Mouse (Mus musculus) layer of hippocampus, postnatal 14 days (tissue): ENCODE measurements around the gene Bag3. TPM values are rescaled to one million over a fixed set of nuclear protein-coding genes. Genes with fewer than 3 reads are reported as not detected.

Experiments
- microRNA-seq, 2 experiments: library from miRNA; unstranded; fragments of <30 nt; microRNA quantifications; one replicate each; pipeline ENCODE4 v1.2.0; 2021
- total RNA-seq, 2 experiments: library from RNA; stranded (reverse); gene quantifications; 2 replicates each; pipeline ENCODE4 v1.2.3; 2021

The Bag3 gene
- total RNA-seq, 2 experiments from 2014 or later = 8.9 to 10.3 TPM

Small RNA genes within 50 kb of the gene (microRNA-seq; reads per million reads assigned to microRNA genes)
- gene Gm24365 = 0 reads per million in 2 experiments

Other genes with a start within 250 kb of the Bag3 start
- gene BC017158, start 225.4 kb upstream of the Bag3 start, total RNA-seq = 10 to 100 TPM; 23.6 to 24.6 TPM
- 10 to 100 TPM; 46.5 to 55.4 TPM for gene Rgs10, start 104.9 kb upstream of the Bag3 start, total RNA-seq
- 100 to 1,000 TPM; 105 to 113 TPM for gene Tial1, start 61.9 kb upstream of the Bag3 start, total RNA-seq
- gene Inpp5f, start 87.7 kb downstream of the Bag3 start, total RNA-seq = 100 to 1,000 TPM; 246 to 261 TPM
- gene Mcmbp, start 216.9 kb downstream of the Bag3 start, total RNA-seq = 10 to 100 TPM; 24.0 to 29.1 TPM
- gene Sec23ip, start 221.3 kb downstream of the Bag3 start, total RNA-seq = 10 to 100 TPM; 47.2 to 49.3 TPM